Mouse (Mus musculus) ES-E14 (cell line): Measurements from ENCODE around the gene Tuba3b. TPM values are rescaled to one million over a fixed set of nuclear protein-coding genes. Genes with fewer than 3 reads are reported as not detected.

Experiments
- DNase-seq: peaks from one replicate; pipeline ENCODE4 v3.0.0-alpha.2; 2013; ENCODE audit warnings: low read depth, low spot score
- H3K27ac ChIP-seq: 2 replicates; pipeline ENCODE4 v1.5.1; 2012; ENCODE audit warnings: low read depth, mild to moderate bottlenecking, low read length, moderate library complexity, mixed read lengths; ENCODE audit not compliant: poor library complexity, insufficient read depth, severe bottlenecking
- H3K36me3 ChIP-seq: 2 replicates; pipeline ENCODE4 v1.6.1; 2012; ENCODE audit warnings: mild to moderate bottlenecking, low read length, moderate library complexity, mixed read lengths; ENCODE audit not compliant: control insufficient read depth, poor library complexity, insufficient read depth, severe bottlenecking
- H3K4me1 ChIP-seq, 2 experiments: fragments of 150-350 bp in 1 of 2; sonication (generic) in 1 of 2; 2 replicates each; pipeline ENCODE4 v1.6.1; 2012; ENCODE audit warnings: low read length in 2 of 2, mild to moderate bottlenecking in 1 of 2, mixed read lengths in 1 of 2; ENCODE audit not compliant: control insufficient read depth in 2 of 2, insufficient read depth in 2 of 2, poor library complexity in 1 of 2
- H3K4me3 ChIP-seq, 2 experiments: fragments of 150-350 bp in 1 of 2; sonication (generic) in 1 of 2; 2 replicates each; pipeline ENCODE4 v1.5.1; 2012; ENCODE audit warnings: low read length in 2 of 2, low read depth in 1 of 2, mild to moderate bottlenecking in 1 of 2, mixed read lengths in 1 of 2; ENCODE audit not compliant: insufficient read depth in 1 of 2, poor library complexity in 1 of 2, severe bottlenecking in 1 of 2
- H3K9ac ChIP-seq: 2 replicates; pipeline ENCODE4 v1.6.1; 2012; ENCODE audit warnings: low read depth, mild to moderate bottlenecking, low read length, mixed read lengths; ENCODE audit not compliant: poor library complexity, insufficient read depth, severe bottlenecking
- H3K9me3 ChIP-seq: fragments of 150-350 bp; sonication (generic); 2 replicates; pipeline ENCODE4 v1.6.1; 2012; ENCODE audit warnings: low read depth, mild to moderate bottlenecking, low read length; ENCODE audit not compliant: control insufficient read depth, insufficient read depth
- CHD2 ChIP-seq: IDR thresholded peaks from 2 replicates; pipeline ENCODE4 v1.6.1; 2014; ENCODE audit warnings: mild to moderate bottlenecking, low read depth, low read length, inconsistent platforms
- HCFC1 ChIP-seq: IDR thresholded peaks from 2 replicates; pipeline ENCODE4 v1.6.1; 2012; ENCODE audit warnings: low read length, inconsistent platforms, borderline replicate concordance; ENCODE audit not compliant: insufficient read depth
- MAFK ChIP-seq: IDR thresholded peaks from 2 replicates; pipeline ENCODE4 v1.6.1; 2014; ENCODE audit warnings: mild to moderate bottlenecking, low read depth, low read length, inconsistent platforms; ENCODE audit not compliant: insufficient read depth
- ZC3H11A ChIP-seq: IDR thresholded peaks from 2 replicates; pipeline ENCODE4 v1.6.1; 2012; ENCODE audit warnings: low read depth, mild to moderate bottlenecking, inconsistent platforms, low read length, borderline replicate concordance
- ZNF384 ChIP-seq: IDR thresholded peaks from 2 replicates; pipeline ENCODE4 v1.6.1; 2012; ENCODE audit warnings: low read depth, low read length, inconsistent platforms
- in situ Hi-C, 2 experiments: fragments of 600-800 bp; cut with MboI; formaldehyde crosslinking; loops; one replicate each; pipeline ENCODE4 v1.15.1; 2025; ENCODE audit warnings: low sequenced_read_pairs in 2 of 2, inconsistent platforms in 1 of 2; ENCODE audit not compliant: unreplicated experiment in 2 of 2
- total RNA-seq: library from RNA; depleted of rRNA; stranded (reverse); fragments of 300-350 nt; gene quantifications from 2 replicates; pipeline ENCODE4 v1.2.3, GENCODE M21; 2012

The Tuba3b gene
- total RNA-seq, 1 experiment, result 5.7 TPM

GRCm38 (mm10) chr6:145598794-145599555, 16.6 kb upstream of the Tuba3b start:
- DNase-seq, result no peak
- Histone ChIP-seq H3K36me3 (no peaks in the 10 kb centered on the region), H3K9me3 (no peaks in the 10 kb centered on the region), H3K9ac (no peak overlapping the region), H3K4me3 (no peak overlapping the region; a peak in 1 of 4 replicates), H3K27ac (no peak overlapping the region), H3K4me1 (0 out of 4 replicates have a peak, but pooled peaks cover 0 to 2% of the 10 kb centered on the region in 2 experiments)
- in situ Hi-C loops, result no loop called here
- TF ChIP-seq ZC3H11A (no peak), CHD2 (no peak), MAFK (no peak), ZNF384 (no peak), HCFC1 (no peak)

- Histone ChIP-seq H3K9me3 (no peaks in the 10 kb centered on the region), H3K36me3 (no peaks in the 10 kb centered on the region), H3K4me3 (no peak overlapping the region), H3K27ac (no peak overlapping the region), H3K4me1 (no peaks in the 10 kb centered on the region), H3K9ac (no peak overlapping the region)
- no peak for DNase-seq
- in situ Hi-C loops, result no loop called here
- TF ChIP-seq HCFC1, result no peak
- no peak for TF ChIP-seq MAFK
- no peak for TF ChIP-seq ZC3H11A
- no peak for TF ChIP-seq CHD2
- TF ChIP-seq ZNF384, result no peak
Observed at GRCm38 (mm10) chr6:145604126-145604525, 11.4 kb upstream of the Tuba3b start.

GRCm38 (mm10) chr6:145604648-145605047, 10.9 kb upstream of the Tuba3b start:
- H3K36me3 ChIP-seq, result no peaks in the 10 kb centered on the region
- no peak overlapping the region for H3K27ac ChIP-seq
- TF ChIP-seq CHD2, result no peak
- no peak for TF ChIP-seq HCFC1
- no peak for TF ChIP-seq ZNF384
- TF ChIP-seq MAFK, result no peak
- TF ChIP-seq ZC3H11A, result no peak
- H3K9me3 ChIP-seq, result no peaks in the 10 kb centered on the region
- no peaks in the 10 kb centered on the region for H3K4me1 ChIP-seq
- DNase-seq, result no peak
- in situ Hi-C loops, result no loop called here
- no peak overlapping the region for H3K9ac ChIP-seq
- H3K4me3 ChIP-seq, result no peak overlapping the region

- Histone ChIP-seq H3K9me3 (no peaks in the 10 kb centered on the region), H3K27ac (no peak overlapping the region), H3K9ac (no peak overlapping the region), H3K36me3 (no peaks in the 10 kb centered on the region), H3K4me3 (no peak overlapping the region), H3K4me1 (no peaks in the 10 kb centered on the region)
- TF ChIP-seq CHD2, result no peak
- no peak for TF ChIP-seq HCFC1
- no peak for TF ChIP-seq MAFK
- no peak for TF ChIP-seq ZC3H11A
- DNase-seq, result no peak
- in situ Hi-C loops, result no loop called here
Observed at GRCm38 (mm10) chr6:145605203-145605602, 10.4 kb upstream of the Tuba3b start.

- no peak overlapping the region for H3K27ac ChIP-seq
- H3K9me3 ChIP-seq, result no peaks in the 10 kb centered on the region
- DNase-seq, result no peak
- no peaks in the 10 kb centered on the region for H3K4me1 ChIP-seq
- H3K4me3 ChIP-seq, result no peak overlapping the region
- in situ Hi-C loops, result no loop called here
- TF ChIP-seq MAFK (no peak), HCFC1 (no peak)
- no peak overlapping the region for H3K9ac ChIP-seq
- no peaks in the 10 kb centered on the region for H3K36me3 ChIP-seq
Observed at GRCm38 (mm10) chr6:145607746-145608145, 7.8 kb upstream of the Tuba3b start.
